Mouse (Mus musculus) kidney, adult 2 months (tissue): ENCODE measurements around the gene Rita1.

Experiments used
- CTCF ChIP-seq: fragments of 200-500 bp; conservative IDR thresholded peaks from 2 replicates; pipeline ENCODE4 v1.5.1; 2011; ENCODE audit warnings: low read depth, mild to moderate bottlenecking, control low read depth, low read length, moderate library complexity, mixed read lengths; ENCODE audit not compliant: insufficient read depth, insufficient read length
- POLR2A ChIP-seq: fragments of 200-500 bp; IDR thresholded peaks from one replicate; pipeline ENCODE4 v1.6.1; 2011; ENCODE audit warnings: low read depth, low read length, control low read depth

GRCm38 (mm10) chr5:120587940-120588568 lies 24.3 kb downstream of the Rita1 start:
- TF ChIP-seq POLR2A, result no peak
- no peak for TF ChIP-seq CTCF
